Mouse (Mus musculus) frontal cortex, adult (tissue): ENCODE measurements around the gene Selenok.

Experiments used
- ATAC-seq: cut with Nextera tagmentation; 2 replicates; pipeline ENCODE4 v1.9.2; 2017; ENCODE audit warnings: mild to moderate bottlenecking, moderate library complexity, mixed read lengths; ENCODE audit not compliant: low TSS enrichment

Gene Selenok

GRCm38 (mm10) chr14:29996000-29996751 is 28.1 kb downstream of the Selenok start:
- ATAC-seq: peak; percentile 60; the same call in 1 of the 2 replicates

- no peak for ATAC-seq
Observed at GRCm38 (mm10) chr14:29997345-29997744, 29.2 kb downstream of the Selenok start.

DNA sequence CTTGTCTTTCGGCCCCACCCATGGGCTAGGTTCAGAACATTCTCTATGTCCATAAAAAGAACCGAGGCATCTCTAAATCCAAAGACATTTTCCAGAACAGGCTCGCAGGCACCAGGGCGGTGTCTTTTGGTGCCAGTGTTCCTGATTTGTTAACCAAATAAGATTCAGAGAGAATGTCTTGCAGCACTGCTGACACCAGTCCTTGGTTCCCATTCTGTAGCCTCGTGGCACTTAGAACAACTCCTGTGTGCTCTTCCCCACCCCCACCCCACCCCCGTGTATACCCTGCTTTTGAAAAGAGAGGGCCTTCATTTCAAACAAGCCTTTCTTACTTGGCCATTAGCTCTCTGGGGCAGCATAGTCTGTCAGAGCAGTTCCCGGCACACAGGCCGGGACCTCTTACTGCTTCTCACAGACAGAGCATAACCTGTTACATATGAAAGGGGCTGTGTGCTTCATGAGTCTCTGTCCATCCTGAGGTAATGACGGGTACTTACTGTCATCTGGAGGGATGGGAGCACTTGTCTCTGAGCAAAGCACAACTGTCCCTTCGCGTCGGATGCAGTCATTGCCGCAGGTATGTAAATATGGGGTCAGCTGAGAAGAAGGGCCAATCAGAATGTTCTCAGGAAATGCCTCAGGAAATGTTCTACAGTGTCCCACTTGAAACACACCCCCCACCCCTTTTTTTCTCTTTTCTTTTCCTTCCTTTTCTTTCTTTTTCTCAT is 30.8 kb downstream of the Selenok start:
- peak; percentile 39 for ATAC-seq

GRCm38 (mm10) chr14:29999475-29999811 is 31.3 kb downstream of the Selenok start:
- ATAC-seq: no peak

DNA sequence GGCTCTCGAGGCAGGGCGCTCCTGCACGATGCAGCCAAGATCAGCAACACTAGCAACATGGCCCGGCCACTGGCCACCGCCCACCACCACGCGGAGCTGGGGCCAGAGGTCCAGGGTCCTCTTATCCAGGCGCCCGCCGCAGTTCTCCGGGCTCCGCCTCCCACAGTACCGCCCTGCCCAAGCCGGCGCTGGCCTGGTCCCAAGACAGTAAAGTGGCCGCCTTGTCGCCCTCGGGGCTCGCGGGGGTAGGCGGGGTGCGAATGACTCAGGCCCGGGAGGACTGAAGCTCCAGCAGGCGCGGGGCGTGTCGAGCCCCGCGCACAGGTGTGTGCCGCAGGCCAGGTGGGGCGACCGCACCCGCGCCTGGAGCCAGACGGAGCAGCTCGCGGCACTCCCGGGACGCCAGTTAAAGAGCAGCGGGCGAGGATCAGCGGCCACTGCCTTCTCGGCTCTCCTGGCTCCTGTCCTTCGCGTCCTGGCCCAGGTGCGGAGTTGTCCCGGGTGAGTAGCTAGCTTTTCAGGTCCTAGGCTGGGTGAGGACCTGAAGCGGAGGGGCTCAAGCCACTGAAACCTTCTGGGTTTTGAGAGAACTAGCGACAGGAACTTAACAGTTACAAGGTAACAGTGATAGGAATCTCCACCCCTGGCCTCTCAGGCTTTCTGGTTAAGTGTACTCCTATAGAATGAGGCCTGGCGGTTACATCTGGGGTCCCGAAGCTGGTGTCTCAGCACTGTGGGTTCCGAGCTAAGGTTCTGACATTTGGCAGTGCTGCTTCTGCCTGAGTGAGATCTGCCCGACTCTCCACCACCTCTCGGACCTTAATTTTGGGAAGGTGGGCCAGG is 40.8 kb downstream of the Selenok start, which contains the start of the genes Il17rb and Chdh:
Gene Il17rb (minus strand): TSS at position 164 of the 843 bp plus-strand sequence.
Gene Chdh (plus strand): TSS at position 291 of the 843 bp plus-strand sequence.
- peak; percentile 51; the same call in 1 of the 2 replicates for ATAC-seq

GRCm38 (mm10) chr14:30009864-30010560 is 41.9 kb downstream of the Selenok start:
- ATAC-seq: peak; percentile 62

DNA sequence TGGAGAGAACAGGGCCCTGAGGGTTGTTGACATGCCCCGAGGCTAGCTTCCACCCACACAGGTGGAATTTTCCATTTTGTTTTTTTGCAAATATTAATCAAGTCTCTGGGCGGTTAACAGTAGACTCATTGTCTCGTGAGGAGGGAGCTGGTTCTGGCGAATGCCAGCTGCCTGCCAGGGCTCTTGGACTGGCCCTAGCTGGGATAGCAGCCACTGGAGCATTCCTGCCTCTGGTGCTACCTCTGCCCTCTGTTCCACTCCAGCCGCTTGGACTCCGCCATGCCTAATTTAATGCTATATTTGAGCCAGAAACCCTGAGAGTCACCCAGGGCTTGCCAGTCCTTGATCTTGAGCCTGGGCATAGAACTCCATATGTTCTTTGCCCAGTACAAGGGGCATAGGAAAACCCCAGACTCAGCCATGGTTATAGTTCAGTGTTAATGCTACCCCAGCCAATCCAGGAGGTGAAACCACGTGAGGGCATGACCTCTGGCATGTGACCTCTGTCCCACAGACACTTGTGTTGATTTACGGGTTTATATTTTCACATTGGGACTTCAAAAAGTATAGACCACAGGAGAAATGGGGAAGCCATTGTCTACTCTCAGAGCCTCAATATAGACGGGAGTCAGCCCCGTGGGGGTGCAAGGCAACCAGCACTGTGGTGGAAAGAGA is 43.9 kb downstream of the Selenok start:
- ATAC-seq: peak; percentile 51; the same call in 1 of the 2 replicates

GRCm38 (mm10) chr14:30014487-30014886 is 46.4 kb downstream of the Selenok start:
- ATAC-seq: no peak

GRCm38 (mm10) chr14:30015008-30015407 is 46.9 kb downstream of the Selenok start:
- ATAC-seq: no peak

- no peak for ATAC-seq
Observed at GRCm38 (mm10) chr14:30016666-30017065, 48.6 kb downstream of the Selenok start.

- no peak for ATAC-seq
Observed at GRCm38 (mm10) chr14:30017794-30018462, 49.8 kb downstream of the Selenok start.

DNA sequence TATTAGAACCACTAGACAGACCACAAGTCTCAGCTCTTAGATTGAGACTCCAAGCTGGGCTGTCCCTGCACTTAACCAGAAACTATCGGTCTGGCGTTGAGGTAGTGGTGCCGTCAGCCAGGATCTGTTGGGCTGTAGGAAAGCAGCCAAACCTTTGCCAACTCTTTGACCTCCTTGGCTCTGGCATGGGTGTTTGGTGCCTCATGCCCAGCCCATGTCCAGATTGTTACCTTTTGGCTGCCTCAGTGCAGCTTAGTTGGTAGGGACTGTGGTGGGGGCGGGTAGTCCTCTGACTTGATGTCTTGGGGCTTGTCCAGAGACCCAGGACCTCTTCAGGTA is 50.3 kb downstream of the Selenok start:
- no peak for ATAC-seq

DNA sequence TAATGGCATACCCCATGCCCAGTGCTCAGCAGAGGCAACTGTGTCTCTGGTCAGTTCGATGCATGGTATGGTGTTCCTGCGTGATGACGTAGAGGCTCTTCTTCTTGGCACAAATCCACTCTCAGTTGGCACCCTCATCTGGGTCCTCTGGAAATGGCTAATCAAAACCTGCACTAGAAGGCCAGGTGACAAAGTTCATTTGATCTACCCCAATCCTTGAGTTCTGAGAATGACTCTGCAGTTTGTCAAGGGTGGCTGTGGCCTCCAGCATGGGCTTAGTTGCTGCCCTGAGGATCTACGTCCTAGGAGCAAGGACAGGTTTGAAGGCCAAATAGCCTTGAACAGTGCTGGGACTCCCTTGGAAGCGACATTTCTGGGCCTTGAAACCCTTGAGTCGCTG is 50.7 kb downstream of the Selenok start:
- no peak for ATAC-seq

- no peak for ATAC-seq
Observed at GRCm38 (mm10) chr14:30019375-30019774, 51.3 kb downstream of the Selenok start.

DNA sequence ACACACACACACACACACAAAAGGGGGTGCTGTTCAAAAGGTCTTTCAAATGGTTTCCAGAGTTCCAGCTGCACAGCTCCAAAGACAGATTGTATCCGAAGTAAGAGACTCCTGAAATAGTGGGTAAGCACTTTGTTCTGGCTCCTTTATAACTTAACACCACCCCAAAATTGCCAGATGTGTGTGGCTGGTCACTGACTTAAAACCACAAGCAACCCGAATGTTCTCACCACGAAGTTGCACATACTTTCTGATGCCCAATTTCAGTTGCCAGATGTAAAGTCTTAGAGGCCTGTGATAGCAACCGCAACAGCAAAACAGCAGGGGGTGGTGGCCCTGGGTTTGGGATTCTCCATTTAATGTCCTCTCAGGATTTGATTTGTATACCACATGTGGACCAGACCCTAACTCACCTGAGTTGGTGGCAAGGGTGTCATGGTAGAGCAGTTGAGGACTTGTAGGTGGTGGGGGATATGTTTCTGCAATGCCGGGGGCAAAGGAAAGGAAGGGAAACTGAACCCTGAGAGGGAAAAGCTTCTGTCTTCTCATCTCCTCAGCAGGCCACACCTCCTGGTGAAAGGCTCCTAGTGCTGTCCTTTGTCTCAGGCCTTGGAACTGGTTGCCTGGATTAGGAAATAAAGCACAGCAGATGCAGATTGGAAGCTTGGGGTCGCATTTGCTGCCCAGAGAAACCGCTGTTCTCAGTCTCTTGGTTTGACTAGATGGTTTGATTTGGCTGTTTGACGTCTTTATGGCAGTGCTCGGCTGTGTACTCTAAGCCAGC is 51.9 kb downstream of the Selenok start:
- ATAC-seq: no peak

- no peak for ATAC-seq
Observed at GRCm38 (mm10) chr14:30022471-30022870, 54.4 kb downstream of the Selenok start.

DNA sequence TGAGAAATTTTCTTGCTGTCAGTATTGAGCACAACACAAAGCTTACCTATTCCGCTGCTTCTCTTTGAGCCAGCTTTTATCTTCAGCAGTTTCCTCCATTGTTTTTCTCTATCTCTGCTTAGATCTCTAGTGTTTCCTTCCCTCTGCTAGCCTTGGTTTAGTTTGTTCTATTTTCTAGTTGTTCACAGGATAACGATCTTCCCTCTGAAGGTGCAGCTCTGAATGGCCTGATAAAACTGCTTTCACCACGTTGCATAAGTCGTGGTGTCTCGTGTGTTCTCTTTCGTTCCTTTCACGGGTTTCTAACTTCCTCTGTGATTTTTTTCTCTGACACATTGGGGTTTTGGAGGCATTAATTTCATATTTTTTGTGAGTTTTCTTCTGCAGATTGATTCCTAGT is 56.3 kb downstream of the Selenok start:
- no peak for ATAC-seq
